Mouse (Mus musculus) brain, embryonic 14.5 days (tissue): ENCODE measurements at regions not wholly inside any gene's neighbourhood (a gene's known extent, or its start where the extent isn't known, plus 50 kb on each side); places are given as distances from the start of the nearest gene placed in this dataset.

Source experiments
- DNase-seq: peaks from one replicate; pipeline ENCODE4 v3.0.0-alpha.2; 2011; ENCODE audit warnings: low read depth
- CTCF ChIP-seq: fragments of 200-500 bp; IDR thresholded peaks from 2 replicates; pipeline ENCODE4 v1.5.1; 2012; ENCODE audit warnings: inconsistent platforms, mild to moderate bottlenecking, moderate library complexity, borderline replicate concordance; ENCODE audit not compliant: insufficient read depth, insufficient read length; ENCODE audit errors: extremely low read depth
- POLR2A ChIP-seq: fragments of 200-500 bp; IDR thresholded peaks from 2 replicates; pipeline ENCODE4 v1.6.1; 2012; ENCODE audit warnings: mild to moderate bottlenecking, inconsistent platforms, borderline replicate concordance; ENCODE audit not compliant: poor library complexity, insufficient read depth, insufficient read length, severe bottlenecking; ENCODE audit errors: extremely low read depth

DNA sequence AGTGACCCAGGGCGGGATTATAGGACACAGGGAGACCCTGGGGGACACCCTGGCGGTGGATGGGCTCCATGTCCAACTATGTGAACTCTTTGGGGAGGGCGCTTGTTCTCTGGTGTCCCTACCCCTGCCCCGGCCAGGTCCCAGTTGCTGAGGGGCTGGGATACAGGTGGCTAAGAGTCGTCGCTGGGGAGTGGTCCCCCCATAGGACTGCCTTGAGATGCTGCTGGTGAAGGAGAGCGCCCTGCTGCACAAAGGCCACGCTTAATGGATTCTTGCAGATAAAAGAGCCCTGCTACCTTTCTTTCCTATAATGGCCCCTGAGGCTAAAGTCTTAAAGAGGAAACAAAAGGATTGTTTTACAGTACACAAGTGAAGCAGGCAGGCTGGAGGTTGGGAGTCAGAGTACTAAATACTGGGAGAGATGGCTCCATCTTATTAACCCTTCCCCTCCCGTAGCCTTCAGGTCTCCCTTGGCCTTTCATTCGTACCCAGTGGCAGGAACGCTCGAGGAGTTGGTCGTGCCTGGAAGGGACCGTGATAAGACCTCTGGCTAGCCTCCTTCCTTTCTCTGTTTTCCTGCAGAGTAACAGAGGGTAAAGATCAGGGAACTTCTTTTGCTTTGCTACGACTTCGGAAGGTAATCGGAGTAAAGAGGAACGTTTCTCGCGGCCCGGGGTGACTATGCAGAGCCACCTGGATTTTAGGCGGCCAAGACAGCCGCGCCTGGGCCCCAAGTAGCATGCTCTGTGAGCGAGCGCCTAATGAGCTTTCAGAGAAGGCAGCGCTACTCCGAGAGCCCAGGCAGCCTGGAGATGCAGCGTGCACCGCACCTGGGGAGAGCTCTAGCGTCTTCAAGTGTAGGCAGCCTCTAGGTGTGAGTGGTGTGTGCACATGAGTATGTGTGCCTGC lies 682.9 kb upstream of the Car8 start:
- TF ChIP-seq POLR2A = no peak
- no peak for TF ChIP-seq CTCF
- DNase-seq = peak; percentile 76

DNA sequence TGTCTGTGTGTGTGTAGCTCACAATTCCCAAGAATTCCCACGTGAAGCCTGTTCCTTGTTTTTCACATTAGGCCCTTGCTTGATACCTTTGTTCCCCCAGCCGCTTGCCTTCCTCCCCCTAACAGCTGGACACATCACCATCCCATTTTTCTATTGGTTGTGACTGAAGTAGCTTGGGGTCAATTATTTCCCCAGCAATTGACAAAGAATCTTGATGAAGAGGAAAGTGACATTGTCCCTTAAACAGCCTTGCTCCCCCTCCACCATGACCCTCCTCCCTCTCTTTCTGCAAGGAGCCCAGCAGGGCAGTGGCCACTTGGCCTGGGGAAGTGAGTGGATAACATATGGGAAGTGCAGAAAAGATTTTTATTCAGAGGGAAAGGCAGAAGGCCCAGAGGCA lies 681.5 kb upstream of the Car8 start:
- DNase-seq = no peak
- TF ChIP-seq POLR2A (no peak), CTCF (no peak)

DNA sequence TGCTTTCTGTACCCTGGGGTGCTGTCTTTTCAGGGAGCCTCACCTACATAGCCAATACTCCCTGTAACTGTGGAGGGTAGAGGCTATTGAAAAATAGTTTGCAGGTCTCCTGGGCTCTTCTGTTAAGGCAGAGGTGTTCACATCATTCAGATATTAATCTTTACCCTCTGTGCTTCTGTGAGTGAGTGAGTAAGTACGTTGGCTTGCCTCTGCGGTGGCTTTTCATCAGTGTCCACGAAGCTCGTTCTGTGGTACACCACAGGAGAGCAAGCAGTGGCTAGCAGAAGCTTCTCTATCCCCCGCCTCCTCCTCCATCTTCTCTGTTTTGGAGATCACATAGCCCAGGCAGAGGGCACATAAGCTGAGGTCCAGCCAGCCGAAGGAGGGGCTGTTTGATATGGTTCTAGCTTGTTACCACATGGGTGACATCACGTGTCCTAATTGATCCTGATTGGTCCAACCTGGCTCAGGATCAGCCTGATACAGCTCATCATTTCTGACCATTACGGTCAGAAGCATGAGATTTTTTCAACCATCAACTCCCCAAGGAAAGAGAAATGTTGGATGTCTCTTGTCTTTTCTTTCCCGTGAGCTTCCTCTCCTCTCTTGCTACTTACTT lies 680.6 kb upstream of the Car8 start:
- DNase-seq = no peak
- no peak for TF ChIP-seq POLR2A
- TF ChIP-seq CTCF = no peak
